Mouse (Mus musculus) ES-CJ7 (cell line): ENCODE results near the gene Gbx2.

Experiments
- DNase-seq: peaks from one replicate; pipeline ENCODE4 v3.0.0; 2011; ENCODE audit warnings: low read depth, low spot score

Gbx2 gene

DNA sequence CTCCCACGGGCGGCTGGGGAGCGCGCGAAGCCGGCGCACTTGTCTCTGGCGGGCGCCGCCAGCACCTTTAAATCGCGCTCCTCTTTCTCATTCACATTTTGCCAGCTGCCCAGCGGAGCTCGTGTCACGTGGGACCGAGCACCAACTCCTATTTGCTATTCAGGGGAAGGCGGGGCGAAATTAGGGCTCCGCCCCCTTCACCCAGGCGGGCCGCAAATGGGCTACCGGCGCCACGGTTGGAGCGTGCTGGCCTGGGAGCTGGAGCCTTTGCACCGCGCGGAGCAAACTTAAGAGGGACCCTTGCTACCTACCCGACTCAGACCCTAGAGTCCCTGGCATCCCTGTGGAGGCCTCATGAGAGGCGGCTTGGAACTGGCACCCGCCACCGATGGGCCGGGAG lies at the start of gene Gbx2:
Gene Gbx2 (minus strand): TSS at position 60 of the 400 bp plus-strand sequence.
- DNase-seq, result peak; percentile 98

DNA sequence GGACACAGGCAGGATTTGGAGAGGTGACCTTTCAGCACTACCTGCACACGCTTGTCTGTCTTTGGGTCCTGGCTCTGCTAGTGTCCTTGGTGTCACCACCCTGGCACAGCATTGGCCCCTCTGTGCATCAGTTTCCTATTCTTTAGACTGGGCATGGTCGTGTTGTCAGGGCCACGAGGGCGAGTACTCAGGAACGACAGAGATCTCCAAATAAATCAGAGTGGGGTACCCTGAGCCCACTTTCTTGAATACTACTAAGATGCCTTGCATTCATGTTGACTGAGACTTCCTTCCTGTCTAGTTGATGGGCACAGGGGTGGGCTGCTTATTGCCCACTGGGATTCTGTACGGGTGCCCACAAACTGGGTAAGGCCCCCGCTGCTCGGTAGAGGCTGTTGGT lies 46.3 kb upstream of the Gbx2 start:
- no peak for DNase-seq

DNA sequence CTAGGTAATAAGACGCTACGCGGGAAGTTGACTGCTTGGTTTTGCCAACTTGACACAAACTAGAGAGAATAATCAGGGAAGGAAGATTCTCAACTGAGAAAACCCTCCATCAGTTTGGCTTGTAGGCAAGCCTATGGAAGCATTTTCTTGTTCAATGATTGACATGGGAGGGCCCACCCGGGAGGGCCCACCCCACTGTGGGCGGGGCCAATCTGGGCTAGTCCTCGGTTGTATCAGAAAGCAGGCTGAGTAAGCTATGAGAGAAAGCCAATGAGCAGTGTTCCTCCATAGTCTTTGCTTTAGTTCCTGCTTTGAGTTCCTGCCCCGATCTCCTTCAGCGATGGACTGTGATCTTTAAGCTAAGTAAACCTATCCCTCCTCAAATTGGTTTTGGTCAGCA lies 45.4 kb upstream of the Gbx2 start:
- peak; percentile 44 for DNase-seq

DNA sequence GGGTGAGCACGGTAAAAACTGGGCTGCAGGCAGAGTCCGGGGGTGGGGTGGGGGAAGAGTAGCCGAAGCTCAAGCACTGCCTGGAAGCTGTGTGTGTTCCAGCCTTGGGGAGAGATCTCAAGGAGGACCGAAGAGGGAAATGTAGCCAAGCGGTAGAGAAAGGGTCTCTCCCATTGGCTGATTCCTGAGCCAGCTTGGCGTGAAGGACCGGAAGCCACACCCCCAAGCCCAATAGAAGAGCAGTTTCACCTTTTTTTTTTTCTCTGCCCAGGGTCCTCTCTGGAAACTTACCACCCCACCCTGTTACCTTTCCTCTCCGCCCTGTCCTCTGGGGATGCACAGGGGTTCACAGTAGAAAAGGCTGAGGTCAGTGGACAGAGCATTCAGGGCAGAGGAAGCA lies 43.6 kb upstream of the Gbx2 start:
- DNase-seq, result peak; percentile 73

DNA sequence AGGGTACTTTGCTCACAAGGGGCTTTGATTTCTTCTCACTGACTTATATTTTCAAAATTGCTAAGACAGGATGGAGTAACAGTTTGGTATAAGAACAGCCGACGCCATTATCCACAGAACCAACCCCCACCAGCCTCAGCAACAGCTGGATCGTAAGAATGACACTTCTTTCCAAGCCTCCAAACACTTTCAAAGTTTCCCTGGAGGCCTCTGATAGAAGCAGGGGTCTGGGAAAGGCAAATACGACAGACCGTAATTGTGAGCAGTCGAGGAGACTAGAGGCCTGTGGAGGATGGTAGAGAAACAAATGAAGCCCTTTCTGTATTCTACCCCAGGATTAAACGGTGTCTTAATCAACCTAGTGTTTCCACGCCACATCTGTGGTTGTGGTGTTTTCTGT lies 40.9 kb upstream of the Gbx2 start:
- no peak for DNase-seq

DNA sequence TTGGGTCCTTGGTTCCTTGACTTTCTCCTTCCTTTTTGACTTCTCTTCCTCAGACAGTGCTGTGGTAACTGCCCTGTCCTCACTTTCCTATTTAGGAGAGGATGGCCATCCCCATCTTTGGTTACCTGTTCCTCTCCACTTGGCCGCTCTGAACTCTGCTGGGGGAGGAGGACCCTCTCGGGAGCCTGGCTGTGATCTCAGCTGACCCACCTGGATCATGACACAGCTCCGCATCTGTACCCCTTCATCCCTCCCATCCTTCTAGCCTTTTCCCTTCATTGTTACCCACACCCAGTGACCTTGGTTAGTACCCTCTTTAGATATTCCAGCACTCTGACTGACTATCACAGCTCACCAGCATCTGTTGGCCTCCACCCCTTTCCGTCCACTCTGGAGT lies 38.7 kb upstream of the Gbx2 start:
- DNase-seq, result no peak

DNA sequence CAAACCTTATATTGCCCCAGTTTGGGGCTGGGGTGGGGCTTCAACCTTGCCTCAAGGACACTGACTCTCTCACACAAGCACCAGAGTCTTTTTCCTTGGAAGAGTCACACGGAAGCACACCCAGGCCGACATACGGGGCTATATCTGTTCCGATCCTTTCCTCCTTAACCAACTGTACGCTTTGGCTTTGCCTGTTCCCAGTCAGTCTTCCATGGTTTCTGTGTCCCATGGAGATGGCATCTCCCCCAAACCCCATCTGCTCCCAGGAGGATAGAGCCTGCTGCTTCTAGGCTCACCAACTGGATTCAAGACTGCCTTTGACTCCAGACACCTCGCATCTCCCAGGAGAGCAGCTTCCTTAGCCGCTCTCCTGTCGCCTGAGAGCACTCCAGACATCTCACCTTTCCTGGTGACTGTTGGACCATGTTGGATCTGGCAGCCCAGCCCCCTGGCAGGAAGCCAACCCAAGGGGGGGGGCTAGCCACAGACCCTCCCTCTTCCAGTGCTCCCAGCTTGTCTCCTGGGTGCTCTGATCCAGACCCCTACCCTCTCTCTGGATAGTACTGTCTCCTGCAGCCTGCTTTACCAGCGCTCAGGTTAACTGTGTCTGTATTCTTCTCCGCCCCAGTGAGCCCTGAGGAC lies 38.2 kb upstream of the Gbx2 start:
- DNase-seq, result peak; percentile 33

DNA sequence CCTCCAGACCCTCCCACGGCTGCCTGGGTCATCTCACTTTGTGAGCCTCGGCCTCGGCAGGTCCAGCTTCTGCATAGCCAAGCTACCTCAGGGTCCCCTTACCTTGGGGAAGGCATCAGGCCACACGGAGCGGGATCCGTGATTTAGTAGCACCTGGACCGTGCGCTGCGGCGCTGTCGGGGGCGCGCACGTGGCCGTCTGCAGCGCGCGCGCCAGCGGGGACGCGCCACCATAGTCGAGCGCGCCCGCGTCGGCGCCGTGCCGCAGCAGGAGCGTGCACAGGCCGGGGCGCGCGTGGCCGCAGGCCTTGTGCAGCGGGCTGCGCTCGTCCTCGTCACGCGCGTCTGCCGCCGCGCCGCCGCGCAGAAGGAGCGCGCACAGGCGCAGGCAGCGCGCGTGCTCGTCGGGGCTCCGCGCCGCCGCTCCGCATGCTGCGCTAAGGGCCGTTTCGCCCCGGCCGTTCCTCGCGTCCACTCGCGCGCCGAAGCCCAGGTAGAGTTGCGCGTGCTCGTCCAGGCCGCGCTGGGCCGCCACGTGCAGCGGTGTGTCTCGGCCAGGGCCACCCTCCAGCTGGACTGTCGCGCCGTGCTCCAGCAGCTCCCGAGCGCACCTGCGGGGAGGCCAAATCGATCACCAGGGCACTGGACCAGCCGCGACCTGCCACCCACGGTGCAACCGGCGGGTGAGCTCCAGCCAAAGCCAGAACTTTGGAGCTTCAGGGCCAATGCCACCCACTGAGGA lies 37.3 kb upstream of the Gbx2 start:
- peak; percentile 52 for DNase-seq

DNA sequence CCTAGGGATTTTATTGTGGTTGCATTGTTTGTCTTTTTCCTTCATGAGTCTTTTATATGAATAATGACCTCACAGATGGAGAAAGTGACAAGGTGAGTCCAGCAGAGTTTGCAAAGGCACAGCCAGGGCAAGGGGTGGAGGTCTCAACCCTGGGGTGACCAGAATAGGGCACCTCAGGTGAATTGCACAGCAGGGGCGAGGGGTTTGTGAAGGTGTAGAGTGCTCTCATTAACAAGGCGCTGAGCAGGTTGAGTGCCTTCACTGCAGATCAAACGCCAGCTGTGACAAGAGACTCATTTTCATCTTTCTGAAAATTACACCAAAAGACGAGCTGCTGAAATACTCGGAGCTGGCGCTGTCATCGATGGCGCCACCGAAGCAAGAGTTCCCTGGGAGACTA lies 36.6 kb upstream of the Gbx2 start:
- no peak for DNase-seq

DNA sequence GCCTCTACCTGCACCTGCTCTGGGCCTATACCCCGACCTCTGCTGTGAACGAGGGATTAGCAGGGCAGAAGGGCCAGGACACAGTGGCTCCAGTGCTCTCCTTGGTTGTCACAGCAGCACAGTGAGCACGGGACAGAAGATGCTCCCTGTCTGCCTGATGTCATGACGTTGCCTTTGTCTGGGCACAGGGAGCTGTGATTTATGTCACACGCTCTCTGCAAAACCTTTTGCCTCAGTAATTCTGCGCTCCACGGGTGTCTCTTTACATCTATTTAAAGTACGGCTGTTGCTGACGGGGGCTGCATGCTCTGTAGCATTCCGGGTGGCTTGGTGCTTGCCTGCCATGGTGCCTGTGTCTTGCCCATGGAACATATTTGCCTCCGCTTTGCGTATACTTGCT lies 33.4 kb upstream of the Gbx2 start:
- no peak for DNase-seq

DNA sequence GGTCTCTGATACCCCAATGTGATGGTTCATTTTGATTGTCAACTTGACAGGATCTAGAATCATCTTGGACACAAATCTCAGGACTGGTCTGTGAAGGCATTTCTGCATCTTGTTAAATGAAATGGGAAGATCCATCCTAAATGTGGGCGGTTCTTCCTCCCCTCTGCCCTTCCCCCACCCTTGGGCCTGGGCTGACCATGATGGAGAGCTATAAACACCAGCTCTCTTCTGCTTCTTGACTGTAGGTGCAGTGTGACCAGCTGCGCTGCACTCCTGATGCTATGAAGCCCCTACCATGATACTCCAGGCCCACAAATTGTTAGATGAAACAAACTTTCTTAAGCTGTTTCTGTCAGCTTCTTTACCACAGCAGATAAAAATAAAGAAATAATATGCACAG lies 32.3 kb upstream of the Gbx2 start:
- no peak for DNase-seq

DNA sequence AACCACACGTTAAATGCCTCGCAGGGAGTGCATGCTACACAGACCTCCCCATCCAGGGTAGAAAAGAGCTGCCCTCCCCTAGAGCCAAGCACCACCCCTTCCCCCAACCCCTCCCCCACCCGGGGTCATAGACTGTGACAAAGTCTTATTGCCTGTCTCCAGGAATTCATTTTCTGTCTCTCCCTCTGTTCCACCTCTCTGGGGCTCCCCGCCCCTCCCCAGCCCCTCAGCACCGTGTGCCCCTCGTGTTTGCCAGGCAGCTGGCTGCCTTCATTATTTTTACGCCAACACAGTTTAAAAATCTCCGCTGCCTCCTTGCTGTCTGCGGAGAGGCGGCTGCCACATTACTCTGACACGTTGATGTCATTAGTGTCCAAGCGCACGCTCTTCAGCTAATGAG lies 31.1 kb upstream of the Gbx2 start:
- DNase-seq, result peak; percentile 53

DNA sequence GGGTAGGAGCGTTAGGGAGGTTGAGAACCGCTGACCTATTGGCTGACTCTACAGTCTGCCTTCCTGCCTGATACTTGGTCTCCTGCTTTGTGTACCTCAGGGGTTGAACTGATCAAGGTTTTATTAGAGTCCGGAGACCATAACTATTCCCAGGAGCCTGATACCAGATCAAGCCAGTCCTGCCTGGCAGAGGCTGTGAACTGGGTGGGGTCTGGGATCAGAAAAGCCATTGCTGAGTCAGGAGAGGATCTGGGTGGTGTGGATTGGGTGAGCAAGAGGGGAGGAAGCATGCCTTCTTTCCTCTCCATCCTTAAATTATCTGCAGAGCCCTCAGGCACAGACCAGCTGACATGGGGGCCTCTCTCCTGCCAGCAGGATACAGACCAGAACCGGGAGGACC lies 28.4 kb upstream of the Gbx2 start:
- peak; percentile 56 for DNase-seq

DNA sequence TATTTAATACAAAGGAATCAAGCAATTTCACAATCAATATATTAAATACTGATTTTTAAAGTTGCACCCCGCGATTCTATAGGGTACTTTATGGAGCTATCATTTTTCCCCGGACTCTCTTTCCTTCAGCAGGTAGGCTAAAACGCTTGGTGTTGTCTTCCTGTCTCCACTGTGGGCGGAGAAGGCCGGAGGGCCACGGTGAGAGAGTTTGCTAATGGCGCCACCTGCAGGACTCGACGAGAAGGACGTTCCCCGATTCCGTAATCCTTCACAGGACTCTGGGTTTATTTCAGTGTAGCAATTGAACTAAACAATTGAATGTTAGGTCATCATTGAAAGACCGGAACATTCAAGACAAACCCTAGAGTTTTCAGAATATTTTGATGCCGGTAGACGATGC lies 12.2 kb upstream of the Gbx2 start:
- peak; percentile 85 for DNase-seq

DNA sequence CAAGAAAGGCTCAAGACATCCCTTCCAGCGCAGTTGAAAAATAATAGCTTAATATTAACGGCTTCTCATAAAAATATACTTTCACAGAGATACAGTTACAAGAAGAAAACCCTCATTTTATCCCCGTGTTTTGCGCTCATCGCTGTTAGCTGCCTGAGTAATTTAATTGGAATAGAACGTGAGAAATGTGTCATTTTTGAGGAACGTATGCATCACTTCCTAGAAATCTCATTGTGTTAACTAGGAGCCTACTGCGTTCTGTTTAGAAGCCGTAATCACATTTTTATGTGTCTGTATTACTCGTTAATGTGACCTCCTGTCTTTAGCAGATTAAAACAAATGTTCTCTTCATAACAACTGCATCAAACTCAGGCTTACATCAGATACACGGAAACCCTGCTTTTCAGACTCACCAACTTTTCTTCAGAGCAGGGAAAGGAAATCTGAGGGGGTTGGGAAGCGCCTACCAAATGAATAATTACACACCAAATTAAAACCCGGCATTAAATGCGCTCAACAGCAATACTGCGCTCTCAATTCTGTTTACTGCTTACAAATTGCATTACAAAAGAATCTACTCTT lies 11.5 kb upstream of the Gbx2 start:
- no peak for DNase-seq

DNA sequence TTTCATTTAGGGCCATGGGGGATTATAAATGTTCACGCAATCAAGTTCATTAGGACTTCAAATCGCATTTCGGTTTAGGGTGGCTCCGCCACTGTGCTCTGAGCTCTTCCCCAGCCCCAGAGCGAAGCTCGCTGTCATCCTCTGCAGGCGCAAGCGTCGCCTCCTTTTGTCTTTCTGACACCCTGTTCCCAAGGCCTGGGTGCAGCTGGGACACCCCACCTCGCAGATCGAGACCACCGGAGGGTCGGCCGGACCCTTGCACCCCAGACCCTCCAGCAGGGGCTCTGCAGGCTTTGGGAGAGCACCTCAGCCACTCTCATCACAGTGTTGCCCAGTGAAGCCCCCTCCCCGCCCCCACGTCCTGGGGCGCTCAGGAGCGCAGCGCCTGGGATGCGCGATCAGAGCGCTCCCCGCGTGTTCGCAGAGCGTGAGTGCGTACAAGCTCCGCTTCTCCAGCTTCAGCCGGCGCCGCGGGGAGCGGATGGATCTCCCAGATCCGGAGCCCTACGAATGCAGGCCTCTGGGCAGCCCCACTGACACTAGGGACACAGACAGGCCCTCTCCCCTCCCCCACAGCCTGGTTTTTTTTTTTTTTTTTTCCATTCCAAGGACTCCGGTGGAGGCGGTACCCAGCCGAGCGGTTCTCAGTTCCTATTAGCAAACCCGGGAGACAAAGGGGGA lies 10.9 kb upstream of the Gbx2 start:
- peak; percentile 82 for DNase-seq

DNA sequence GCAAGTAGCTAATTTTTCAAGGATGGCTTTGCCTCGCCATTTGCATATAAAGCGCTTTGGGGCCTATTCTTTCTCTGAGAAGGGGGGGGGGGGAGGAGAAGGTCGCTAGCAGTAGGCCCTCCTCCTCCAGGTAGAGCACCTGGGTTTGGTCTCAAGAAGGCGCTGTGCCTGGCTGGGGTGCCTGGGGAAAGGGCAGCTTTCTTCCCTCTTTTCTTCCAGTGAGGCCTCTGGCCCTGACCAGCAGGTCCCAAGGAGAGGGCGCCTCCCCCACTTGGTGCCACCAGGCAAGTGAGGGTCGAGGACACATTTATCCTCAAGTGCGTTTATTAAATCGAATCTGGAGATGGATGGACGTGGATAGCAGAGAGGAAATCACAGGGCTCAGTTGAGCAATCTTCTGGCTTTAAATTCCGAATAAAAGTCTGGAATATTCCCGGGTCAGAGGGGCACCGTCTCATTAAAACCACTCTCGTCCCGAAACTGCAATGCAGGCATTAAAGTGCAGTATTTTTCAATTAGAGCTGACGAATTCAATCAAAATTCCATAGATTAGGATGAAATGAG lies 10.1 kb upstream of the Gbx2 start:
- no peak for DNase-seq

DNA sequence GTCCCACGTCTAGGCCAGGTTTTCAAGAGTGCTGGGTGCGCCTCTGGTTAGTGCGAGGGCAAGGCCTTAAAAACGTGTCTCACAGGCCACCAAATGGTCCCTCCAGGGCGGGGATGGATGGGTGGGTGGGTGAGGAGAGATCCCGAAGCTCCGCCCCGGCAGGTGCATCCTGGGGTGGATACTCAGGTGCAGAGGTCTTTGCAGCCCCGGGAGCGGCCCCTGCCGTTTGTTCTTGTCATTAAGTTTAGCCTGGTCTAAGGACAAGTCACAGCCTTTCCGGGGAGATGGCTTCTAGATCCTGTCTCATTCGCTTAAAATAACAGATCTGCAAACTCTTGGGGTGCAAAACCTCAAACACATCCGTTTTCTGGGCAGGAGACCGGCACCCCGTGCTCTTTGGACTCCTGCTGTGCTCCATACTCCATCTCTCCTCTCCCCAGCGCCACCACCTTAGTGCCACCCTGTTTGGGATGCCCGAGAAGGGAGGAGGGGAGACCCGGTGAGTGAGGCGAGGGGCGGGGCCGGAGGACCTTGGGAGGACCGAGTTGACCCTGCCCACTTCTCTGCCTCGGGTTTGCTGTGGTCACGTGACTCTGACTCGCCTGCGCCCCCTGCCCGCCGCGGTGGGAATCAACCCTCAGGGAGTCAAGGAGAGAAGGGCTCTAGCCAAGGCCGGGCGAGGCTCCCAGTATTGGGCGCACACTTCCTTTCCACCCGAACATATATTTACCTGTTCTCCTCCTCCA lies 9.2 kb upstream of the Gbx2 start:
- peak; percentile 98 for DNase-seq

DNA sequence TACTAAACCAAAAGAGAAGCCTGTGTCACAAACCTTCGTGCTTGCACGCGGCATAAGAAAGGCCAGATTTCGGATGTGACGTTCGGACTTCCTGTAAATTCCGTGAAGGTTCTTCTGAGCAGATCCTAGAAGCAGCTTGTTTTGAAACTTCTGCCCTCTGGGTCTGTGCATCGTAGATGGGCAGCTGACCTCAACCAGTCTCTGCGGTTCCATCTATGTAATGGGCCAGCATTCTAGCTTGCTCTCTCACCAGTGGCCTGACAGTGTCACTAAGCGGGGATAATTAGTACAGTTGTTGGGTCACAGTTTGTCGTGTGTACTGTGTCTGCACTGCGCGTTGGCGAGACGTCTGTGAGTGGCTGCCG lies 8.6 kb upstream of the Gbx2 start:
- DNase-seq, result no peak

DNA sequence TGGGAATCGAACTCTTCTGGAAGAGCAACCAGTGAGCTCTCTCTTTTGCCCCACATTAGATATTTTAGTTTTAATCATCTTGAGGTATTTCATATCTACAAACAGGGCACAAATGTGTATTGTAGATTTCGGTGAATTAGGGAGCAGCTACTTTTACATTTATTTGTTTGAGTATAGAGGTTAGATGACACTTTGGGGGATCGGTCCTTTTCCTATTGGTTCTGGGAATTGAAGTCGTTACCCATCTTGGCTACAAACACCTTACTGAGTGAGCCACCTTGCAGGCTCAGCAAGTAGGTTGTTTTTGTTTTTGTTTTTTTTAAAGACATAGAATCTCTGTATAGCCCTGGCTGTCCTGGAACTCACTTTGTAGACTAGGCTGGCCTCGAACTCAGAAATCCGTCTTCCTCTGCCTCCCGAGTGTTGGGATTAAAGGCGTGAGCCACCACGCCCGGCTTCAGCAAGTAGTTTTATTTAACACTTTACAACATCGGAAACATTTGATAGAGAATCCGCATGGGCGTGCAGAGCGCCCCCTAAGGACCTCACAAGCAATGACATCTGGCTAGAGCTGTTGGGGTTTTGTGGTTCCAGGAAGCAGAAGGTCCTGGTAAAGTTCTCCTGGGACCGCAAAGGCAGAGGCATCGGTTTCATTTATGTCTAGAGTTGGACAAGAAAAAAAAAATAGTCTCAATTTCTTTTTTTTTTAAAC lies 8.1 kb upstream of the Gbx2 start:
- peak; percentile 94 for DNase-seq
